Mouse (Mus musculus) cerebellum, postnatal 4 days (tissue): ENCODE measurements at regions not wholly inside any gene's neighbourhood (a gene's known extent, or its start where the extent isn't known, plus 50 kb on each side); places are given as distances from the start of the nearest gene placed in this dataset.

ENCODE experiments used
- DNase-seq, 2 experiments: peaks; one replicate each; pipeline ENCODE4 v3.0.0; 2022; ENCODE audit warnings: low spot score in 2 of 2, mixed read lengths in 1 of 2

GRCm38 (mm10) chr5:72245382-72245781 is 77.4 kb upstream of the Commd8 start:
- no peak for DNase-seq

- DNase-seq, result peak; percentile 27 to 66
Observed at GRCm38 (mm10) chr5:72244134-72244533, 76.1 kb upstream of the Commd8 start.

GRCm38 (mm10) chr5:72242981-72243380 is 75.0 kb upstream of the Commd8 start:
- no peak for DNase-seq

- no peak for DNase-seq
Observed at GRCm38 (mm10) chr5:72241451-72241850, 73.5 kb upstream of the Commd8 start.

- no peak for DNase-seq
Observed at GRCm38 (mm10) chr5:72240271-72240670, 72.3 kb upstream of the Commd8 start.

GRCm38 (mm10) chr5:72227002-72227401 is 59.0 kb upstream of the Commd8 start:
- no peak for DNase-seq

- DNase-seq, result no peak
Observed at GRCm38 (mm10) chr5:72225576-72226298, 57.7 kb upstream of the Commd8 start.

- no peak for DNase-seq
Observed at GRCm38 (mm10) chr5:72225056-72225455, 57.1 kb upstream of the Commd8 start.

GRCm38 (mm10) chr5:72224551-72224966 is 56.6 kb upstream of the Commd8 start:
- DNase-seq, result no peak

- no peak for DNase-seq
Observed at GRCm38 (mm10) chr5:72222902-72223301, 54.9 kb upstream of the Commd8 start.

- DNase-seq, result no peak
Observed at GRCm38 (mm10) chr5:72219697-72220096, 51.7 kb upstream of the Commd8 start.

GRCm38 (mm10) chr5:72219248-72219647 is 51.3 kb upstream of the Commd8 start:
- DNase-seq, result no peak
